Comparison of ENCODE assay signal across 8 mouse cellular contexts in genomic region chr17:23770493-23770892, GRCm38 (mm10). TPM values are rescaled to one million over a fixed set of nuclear protein-coding genes. Genes with fewer than 3 reads are reported as not detected.
DNase-seq lines count a peak whose midpoint lies in the region; ATAC-seq and TF ChIP-seq lines count a peak whose summit lies in the region.

No protein-coding gene starts in this region.

- no peak for TF ChIP-seq POLR2A in bone marrow macrophage, adult 2 months (IDR thresholded peaks at IDR 0.05; ENCODE audit: borderline replicate concordance, low read depth, low read length)

- peak overlapping the region; percentile 95 for H3K4me3 ChIP-seq in kidney, embryonic 16.5 days (ENCODE audit: low read length)
- peak overlapping the region; percentile 73 for H3K4me3 ChIP-seq in bone marrow macrophage, adult 2 months (ENCODE audit: insufficient read depth, low read length)
- peak overlapping the region; percentile 93 for H3K4me3 ChIP-seq in hindbrain, embryonic 13.5 days
- peak overlapping the region; percentile 85 for H3K4me3 ChIP-seq in midbrain, embryonic 13.5 days (replicated peaks)

- H3K4me1 ChIP-seq in kidney, embryonic 16.5 days (ENCODE audit: insufficient read depth, low read length), result peaks cover 14% of the 10 kb centered on the region
- 0 out of 2 replicates have a peak, but pooled peaks cover 4% of the 10 kb centered on the region for H3K4me1 ChIP-seq in bone marrow macrophage, adult 2 months (ENCODE audit: control insufficient read depth, insufficient read depth, low read length)
- H3K4me1 ChIP-seq in hindbrain, embryonic 13.5 days (replicated peaks), result peaks cover 23% of the 10 kb centered on the region
- H3K4me1 ChIP-seq in midbrain, embryonic 13.5 days (replicated peaks), result peaks cover 28% of the 10 kb centered on the region

- H3K36me3 ChIP-seq in kidney, embryonic 16.5 days (ENCODE audit: insufficient read depth, low read length), result 0 out of 2 replicates have a peak, but pooled peaks cover 4% of the 10 kb centered on the region
- peaks cover 18% of the 10 kb centered on the region for H3K36me3 ChIP-seq in hindbrain, embryonic 13.5 days
- H3K36me3 ChIP-seq in midbrain, embryonic 13.5 days, result peaks cover 20% of the 10 kb centered on the region

- DNase-seq in kidney, postnatal 25 days, result no peak
- DNase-seq in frontal cortex, postnatal 10 days (ENCODE audit: low spot score in 2 of 2), result no peak
- DNase-seq in cerebellum, adult 11 months, result no peak
- no peak for DNase-seq in right cerebral cortex, postnatal 14 days

- no peak for TF ChIP-seq CTCF in bone marrow macrophage, adult 2 months (IDR thresholded peaks at IDR 0.05; ENCODE audit: low read depth, low read length)

- no peaks in the 10 kb centered on the region for H3K27me3 ChIP-seq in kidney, embryonic 16.5 days (ENCODE audit: insufficient read depth, low read length)
- no peaks in the 10 kb centered on the region for H3K27me3 ChIP-seq in hindbrain, embryonic 13.5 days
- no peaks in the 10 kb centered on the region for H3K27me3 ChIP-seq in midbrain, embryonic 13.5 days

- H3K9me3 ChIP-seq in kidney, embryonic 16.5 days (ENCODE audit: low read length), result no peaks in the 10 kb centered on the region
- no peaks in the 10 kb centered on the region for H3K9me3 ChIP-seq in hindbrain, embryonic 13.5 days
- no peaks in the 10 kb centered on the region for H3K9me3 ChIP-seq in midbrain, embryonic 13.5 days

- H3K27ac ChIP-seq in kidney, embryonic 16.5 days (ENCODE audit: low read length), result peak overlapping the region; percentile 90
- H3K27ac ChIP-seq in bone marrow macrophage, adult 2 months (ENCODE audit: insufficient read depth, low read depth, low read length), result no peak overlapping the region
- H3K27ac ChIP-seq in hindbrain, embryonic 13.5 days, result peak overlapping the region; percentile 94
- H3K27ac ChIP-seq in midbrain, embryonic 13.5 days, result peak overlapping the region; percentile 91

- H3K4me2 ChIP-seq in kidney, embryonic 16.5 days (replicated peaks; ENCODE audit: low read depth, low read length), result peak overlapping the region; percentile 87
- peak overlapping the region; percentile 71 for H3K4me2 ChIP-seq in hindbrain, embryonic 13.5 days
- peak overlapping the region; percentile 65 for H3K4me2 ChIP-seq in midbrain, embryonic 13.5 days (replicated peaks)

- no peak for ATAC-seq in kidney, embryonic 16.5 days (ENCODE audit: low FRiP score, low TSS enrichment)
- no peak for ATAC-seq in hindbrain, embryonic 13.5 days (ENCODE audit: low FRiP score)
- no peak for ATAC-seq in midbrain, embryonic 13.5 days

- peak overlapping the region; percentile 96 for H3K9ac ChIP-seq in kidney, embryonic 16.5 days (replicated peaks; ENCODE audit: low read length)
- peak overlapping the region; percentile 97 for H3K9ac ChIP-seq in hindbrain, embryonic 13.5 days
- H3K9ac ChIP-seq in midbrain, embryonic 13.5 days (replicated peaks), result peak overlapping the region; percentile 99

- 22% methylated on average over 2 of the region's 2 CpGs for WGBS in kidney, embryonic 16.5 days
- WGBS in hindbrain, embryonic 13.5 days, result 7% methylated on average over 2 of the region's 2 CpGs
- 3% methylated on average over 2 of the region's 2 CpGs for WGBS in midbrain, embryonic 13.5 days

RNA-seq across cellular contexts. Expression of gene Flywch1, which starts 0.9 kb away (rescaled TPM):
- 101 and 104 TPM in 2 replicates for polyA plus RNA-seq in kidney, embryonic 16.5 days (2015; fragmentation: Nextera tagmentation; extraction: Ambion mirVana)
- polyA plus RNA-seq in bone marrow macrophage, adult 2 months (2012; ENCODE audit: insufficient read depth, insufficient read length, missing spikeins), result 20.4 and 21.3 TPM in 2 replicates
- polyA plus RNA-seq in hindbrain, embryonic 13.5 days (2015; fragmentation: Nextera tagmentation; extraction: Ambion mirVana), result 224 and 228 TPM in 2 replicates
- 238 and 243 TPM in 2 replicates for polyA plus RNA-seq in midbrain, embryonic 13.5 days (2015; fragmentation: Nextera tagmentation; extraction: Ambion mirVana)

RNA-seq across cellular contexts. Expression of gene Flywch2, which starts 15.4 kb away (rescaled TPM):
- polyA plus RNA-seq in kidney, embryonic 16.5 days (2015; fragmentation: Nextera tagmentation; extraction: Ambion mirVana), result 31.7 and 35.0 TPM in 2 replicates
- polyA plus RNA-seq in bone marrow macrophage, adult 2 months (2012; ENCODE audit: insufficient read depth, insufficient read length, missing spikeins), result 1.6 and 1.8 TPM in 2 replicates
- polyA plus RNA-seq in hindbrain, embryonic 13.5 days (2015; fragmentation: Nextera tagmentation; extraction: Ambion mirVana), result 68.1 and 79.0 TPM in 2 replicates
- polyA plus RNA-seq in midbrain, embryonic 13.5 days (2015; fragmentation: Nextera tagmentation; extraction: Ambion mirVana), result 63.9 and 70.5 TPM in 2 replicates

RNA-seq across cellular contexts. Expression of gene Srrm2, which starts 19.8 kb away (rescaled TPM):
- 411 and 514 TPM in 2 replicates for polyA plus RNA-seq in kidney, embryonic 16.5 days (2015; fragmentation: Nextera tagmentation; extraction: Ambion mirVana)
- 502 and 543 TPM in 2 replicates for polyA plus RNA-seq in bone marrow macrophage, adult 2 months (2012; ENCODE audit: insufficient read depth, insufficient read length, missing spikeins)
- polyA plus RNA-seq in hindbrain, embryonic 13.5 days (2015; fragmentation: Nextera tagmentation; extraction: Ambion mirVana), result 583 TPM in 2 replicates
- 639 and 664 TPM in 2 replicates for polyA plus RNA-seq in midbrain, embryonic 13.5 days (2015; fragmentation: Nextera tagmentation; extraction: Ambion mirVana)

RNA-seq across cellular contexts. Expression of gene Kremen2, which starts 24.9 kb away (rescaled TPM):
- polyA plus RNA-seq in kidney, embryonic 16.5 days (2015; fragmentation: Nextera tagmentation; extraction: Ambion mirVana), result 0.81 and 1.3 TPM in 2 replicates
- not detected in 2 replicates for polyA plus RNA-seq in bone marrow macrophage, adult 2 months (2012; ENCODE audit: insufficient read depth, insufficient read length, missing spikeins)
- polyA plus RNA-seq in hindbrain, embryonic 13.5 days (2015; fragmentation: Nextera tagmentation; extraction: Ambion mirVana), result 0.55 and 0.83 TPM in 2 replicates
- polyA plus RNA-seq in midbrain, embryonic 13.5 days (2015; fragmentation: Nextera tagmentation; extraction: Ambion mirVana), result 0.57 and 0.66 TPM in 2 replicates

RNA-seq across cellular contexts. Expression of gene Paqr4, which starts 29.8 kb away (rescaled TPM):
- 22.9 and 25.4 TPM in 2 replicates for polyA plus RNA-seq in kidney, embryonic 16.5 days (2015; fragmentation: Nextera tagmentation; extraction: Ambion mirVana)
- 13.9 TPM in 2 replicates for polyA plus RNA-seq in bone marrow macrophage, adult 2 months (2012; ENCODE audit: insufficient read depth, insufficient read length, missing spikeins)
- polyA plus RNA-seq in hindbrain, embryonic 13.5 days (2015; fragmentation: Nextera tagmentation; extraction: Ambion mirVana), result 54.3 and 58.2 TPM in 2 replicates
- polyA plus RNA-seq in midbrain, embryonic 13.5 days (2015; fragmentation: Nextera tagmentation; extraction: Ambion mirVana), result 55.8 and 56.8 TPM in 2 replicates

Comparison
In these comparisons a context has a peak if more than half of its experiments do, and no peak if none do; other contexts are left out.
1. RNA of gene Flywch2, which starts 15.4 kb away (polyA plus RNA-seq): 68.1 to 79.0 TPM in hindbrain, embryonic 13.5 days, 63.9 to 70.5 TPM in midbrain, embryonic 13.5 days and 31.7 to 35.0 TPM in kidney, embryonic 16.5 days; 1.6 to 1.8 TPM in bone marrow macrophage, adult 2 months; every median in the first group is over 10 times any median in the second.
2. Peak in every context shown above with its lines, with median percentiles within 50 percentile points of each other: H3K4me2 ChIP-seq, H3K4me3 ChIP-seq and H3K9ac ChIP-seq.